Mouse (Mus musculus) megakaryocyte, embryonic 14.5 days (primary cell): ENCODE results near the gene Dguok.

Experiments
- FLI1 ChIP-seq: IDR thresholded peaks from 2 replicates; pipeline ENCODE4 v1.6.1; 2012; ENCODE audit warnings: low read length, inconsistent platforms, mixed read lengths
- GATA1 ChIP-seq: IDR thresholded peaks from 3 replicates; pipeline ENCODE4 v1.6.1; 2012; ENCODE audit warnings: mixed read lengths, low read length, inconsistent platforms, borderline replicate concordance

- TF ChIP-seq FLI1 (no peak), GATA1 (no peak)
Observed at GRCm38 (mm10) chr6:83435174-83435573, 71.6 kb downstream of the Dguok start.
